Mouse (Mus musculus) brain, embryonic 14.5 days (tissue): ENCODE measurements around the gene B4galnt3.

Experiments
- CTCF ChIP-seq: fragments of 200-500 bp; IDR thresholded peaks from 2 replicates; pipeline ENCODE4 v1.5.1; 2012; ENCODE audit warnings: inconsistent platforms, mild to moderate bottlenecking, moderate library complexity, borderline replicate concordance; ENCODE audit not compliant: insufficient read depth, insufficient read length; ENCODE audit errors: extremely low read depth
- POLR2A ChIP-seq: fragments of 200-500 bp; IDR thresholded peaks from 2 replicates; pipeline ENCODE4 v1.6.1; 2012; ENCODE audit warnings: mild to moderate bottlenecking, inconsistent platforms, borderline replicate concordance; ENCODE audit not compliant: poor library complexity, insufficient read depth, insufficient read length, severe bottlenecking; ENCODE audit errors: extremely low read depth

DNA sequence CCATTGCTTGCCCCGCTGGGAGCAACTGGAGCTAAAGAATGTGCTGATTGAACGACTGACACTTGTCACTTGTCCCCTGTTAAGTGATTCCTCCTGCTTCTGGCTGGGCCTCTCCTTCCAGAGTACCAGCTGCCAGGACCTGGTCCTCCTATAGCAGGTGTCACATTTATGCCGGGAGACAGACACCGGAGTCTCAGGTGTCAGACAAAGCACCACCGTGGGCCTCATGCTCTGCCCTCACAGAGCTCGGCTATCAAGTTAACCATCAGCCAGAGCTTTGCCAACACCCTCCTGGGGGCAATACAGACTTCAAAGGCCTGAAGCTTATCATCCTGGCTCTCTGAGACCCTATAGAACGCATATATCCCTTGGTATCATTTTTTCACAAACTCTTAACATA is 58.5 kb downstream of the B4galnt3 start:
- TF ChIP-seq CTCF, result no peak
- TF ChIP-seq POLR2A, result no peak
